ENCODE assay signal across 8 mouse cellular contexts in genomic region chr8:30915601-30916171, GRCm38 (mm10).
DNase-seq lines count a peak whose midpoint lies in the region; ATAC-seq and TF ChIP-seq lines count a peak whose summit lies in the region.

No protein-coding gene starts in this region.

- no peak for TF ChIP-seq POLR2A in limb, embryonic 14.5 days (IDR thresholded peaks at IDR 0.05; ENCODE audit: borderline replicate concordance, extremely low read depth, insufficient read depth, insufficient read length)

- H3K27ac ChIP-seq in liver, embryonic 11.5 days (ENCODE audit: low read depth, low read length): no peak overlapping the region
- H3K27ac ChIP-seq in forebrain, embryonic 15.5 days (replicated peaks): peak overlapping the region; percentile 87
- H3K27ac ChIP-seq in intestine, embryonic 15.5 days: no peak overlapping the region
- no peak overlapping the region for H3K27ac ChIP-seq in limb, embryonic 14.5 days (replicated peaks; ENCODE audit: low read depth, low read length)
- H3K27ac ChIP-seq in neural tube, embryonic 14.5 days (ENCODE audit: low read depth, low read length): peak overlapping the region; percentile 77

- H3K27me3 ChIP-seq in liver, embryonic 11.5 days (replicated peaks; ENCODE audit: control insufficient read depth, insufficient read depth, low read length): no peaks in the 10 kb centered on the region
- no peaks in the 10 kb centered on the region for H3K27me3 ChIP-seq in forebrain, embryonic 15.5 days
- no peaks in the 10 kb centered on the region for H3K27me3 ChIP-seq in intestine, embryonic 15.5 days (replicated peaks)
- H3K27me3 ChIP-seq in limb, embryonic 14.5 days (ENCODE audit: control insufficient read depth, insufficient read depth, low read length): no peaks in the 10 kb centered on the region
- H3K27me3 ChIP-seq in neural tube, embryonic 14.5 days (ENCODE audit: control insufficient read depth, insufficient read depth, low read length): no peaks in the 10 kb centered on the region

- no peak for ATAC-seq in liver, embryonic 11.5 days (replicated peaks; ENCODE audit: low FRiP score)
- ATAC-seq in forebrain, embryonic 15.5 days (replicated peaks): peak; percentile 85
- peak; percentile 47; the same call in 1 of the 2 replicates for ATAC-seq in intestine, embryonic 15.5 days
- peak; percentile 57 for ATAC-seq in limb, embryonic 14.5 days (ENCODE audit: low FRiP score, low read depth)
- peak; percentile 87 for ATAC-seq in neural tube, embryonic 14.5 days (ENCODE audit: low read depth)
- no peak for ATAC-seq in megakaryocyte progenitor cell, adult 5-6 weeks (replicated peaks; ENCODE audit: poor library complexity)
- no peak for ATAC-seq in megakaryocyte-erythroid progenitor cell, adult 5-6 weeks (replicated peaks; ENCODE audit: low FRiP score, low TSS enrichment, poor library complexity, severe bottlenecking)

- H3K9me3 ChIP-seq in liver, embryonic 11.5 days (ENCODE audit: control insufficient read depth, low read length): no peaks in the 10 kb centered on the region
- no peaks in the 10 kb centered on the region for H3K9me3 ChIP-seq in forebrain, embryonic 15.5 days
- H3K9me3 ChIP-seq in intestine, embryonic 15.5 days: no peaks in the 10 kb centered on the region
- H3K9me3 ChIP-seq in limb, embryonic 14.5 days (ENCODE audit: control insufficient read depth, low read length): no peaks in the 10 kb centered on the region
- H3K9me3 ChIP-seq in neural tube, embryonic 14.5 days (ENCODE audit: control insufficient read depth, low read length): no peaks in the 10 kb centered on the region; the same call in 1 of the 2 replicates

- H3K4me3 ChIP-seq in liver, embryonic 11.5 days (ENCODE audit: low read depth, low read length): peak overlapping the region; percentile 33
- peak overlapping the region; percentile 42 for H3K4me3 ChIP-seq in forebrain, embryonic 15.5 days
- H3K4me3 ChIP-seq in intestine, embryonic 15.5 days (replicated peaks): peak overlapping the region; percentile 36
- peak overlapping the region; percentile 36 for H3K4me3 ChIP-seq in limb, embryonic 14.5 days (replicated peaks; ENCODE audit: low read length)
- peak overlapping the region; percentile 25 for H3K4me3 ChIP-seq in neural tube, embryonic 14.5 days (ENCODE audit: low read depth, low read length)

- peak overlapping the region; percentile 65 for H3K4me2 ChIP-seq in liver, embryonic 11.5 days
- peak overlapping the region; percentile 71 for H3K4me2 ChIP-seq in forebrain, embryonic 15.5 days (replicated peaks)
- H3K4me2 ChIP-seq in intestine, embryonic 15.5 days (replicated peaks): peak overlapping the region; percentile 81
- peak overlapping the region; percentile 80 for H3K4me2 ChIP-seq in limb, embryonic 14.5 days (replicated peaks; ENCODE audit: low read depth, low read length, severe bottlenecking)
- peak overlapping the region; percentile 50 for H3K4me2 ChIP-seq in neural tube, embryonic 14.5 days (ENCODE audit: low read depth, low read length)

- WGBS in liver, embryonic 11.5 days: 14% methylated on average over 13 of the region's 13 CpGs
- WGBS in forebrain, embryonic 15.5 days: 4% methylated on average over 13 of the region's 13 CpGs
- 12% methylated on average over 13 of the region's 13 CpGs for WGBS in intestine, embryonic 15.5 days
- WGBS in limb, embryonic 14.5 days: 13% methylated on average over 13 of the region's 13 CpGs
- 6% methylated on average over 13 of the region's 13 CpGs for WGBS in neural tube, embryonic 14.5 days

- H3K36me3 ChIP-seq in liver, embryonic 11.5 days (ENCODE audit: control insufficient read depth, insufficient read depth, low read length): no peaks in the 10 kb centered on the region
- no peaks in the 10 kb centered on the region for H3K36me3 ChIP-seq in forebrain, embryonic 15.5 days
- H3K36me3 ChIP-seq in intestine, embryonic 15.5 days: no peaks in the 10 kb centered on the region
- no peaks in the 10 kb centered on the region for H3K36me3 ChIP-seq in limb, embryonic 14.5 days (ENCODE audit: control insufficient read depth, insufficient read depth, low read length)
- H3K36me3 ChIP-seq in neural tube, embryonic 14.5 days (ENCODE audit: control insufficient read depth, insufficient read depth, low read length): no peaks in the 10 kb centered on the region

- DNase-seq in liver, embryonic 11.5 days (ENCODE audit: low spot score): no peak
- DNase-seq in liver: no peak
- peak; percentile 47 for DNase-seq in limb, embryonic 14.5 days (ENCODE audit: low spot score)

- H3K4me1 ChIP-seq in liver, embryonic 11.5 days (replicated peaks; ENCODE audit: control insufficient read depth, insufficient read depth, low read length): no peaks in the 10 kb centered on the region
- peaks cover 24% of the 10 kb centered on the region for H3K4me1 ChIP-seq in forebrain, embryonic 15.5 days
- 0 out of 2 replicates have a peak, but pooled peaks cover 4% of the 10 kb centered on the region for H3K4me1 ChIP-seq in intestine, embryonic 15.5 days (replicated peaks)
- peaks cover 4% of the 10 kb centered on the region; the same call in 1 of the 2 replicates for H3K4me1 ChIP-seq in limb, embryonic 14.5 days (ENCODE audit: control insufficient read depth, insufficient read depth, low read length)
- H3K4me1 ChIP-seq in neural tube, embryonic 14.5 days (ENCODE audit: control insufficient read depth, insufficient read depth, low read length): peaks cover 19% of the 10 kb centered on the region

- H3K9ac ChIP-seq in liver, embryonic 11.5 days (ENCODE audit: low read depth, low read length): no peak overlapping the region
- peak overlapping the region; percentile 47 for H3K9ac ChIP-seq in forebrain, embryonic 15.5 days (replicated peaks)
- H3K9ac ChIP-seq in intestine, embryonic 15.5 days: 0 out of 2 replicates have a peak overlapping the region, but pooled peaks have one; percentile 34
- H3K9ac ChIP-seq in limb, embryonic 14.5 days (ENCODE audit: low read depth, low read length, severe bottlenecking): peak overlapping the region; percentile 55
- peak overlapping the region; percentile 43 for H3K9ac ChIP-seq in neural tube, embryonic 14.5 days (replicated peaks; ENCODE audit: low read depth, low read length)

Comparison
In these comparisons a context has a peak if more than half of its experiments do, and no peak if none do; other contexts are left out.
1. ATAC-seq: peak in forebrain, embryonic 15.5 days (single experiment), intestine, embryonic 15.5 days (single experiment), limb, embryonic 14.5 days (single experiment) and neural tube, embryonic 14.5 days (single experiment); none in liver, embryonic 11.5 days (single experiment), megakaryocyte progenitor cell, adult 5-6 weeks (single experiment) and megakaryocyte-erythroid progenitor cell, adult 5-6 weeks (single experiment).
2. H3K27ac ChIP-seq: peak in forebrain, embryonic 15.5 days (single experiment) and neural tube, embryonic 14.5 days (single experiment); none in liver, embryonic 11.5 days (single experiment), intestine, embryonic 15.5 days (single experiment) and limb, embryonic 14.5 days (single experiment).
3. Peak in every context shown above with its lines, with median percentiles within 50 percentile points of each other: H3K4me2 ChIP-seq and H3K4me3 ChIP-seq.